ENCODE assay signal across 20 mouse cellular contexts in genomic region chr6:95700981-95701610, GRCm38 (mm10). TPM values are rescaled to one million over a fixed set of nuclear protein-coding genes. Genes with fewer than 3 reads are reported as not detected.
DNase-seq lines count a peak whose midpoint lies in the region; ATAC-seq and TF ChIP-seq lines count a peak whose summit lies in the region.
"Had no signal": no experiment of that assay in that cellular context is flagged by ENCODE, and none has a peak within 500 bp of the region (broad histone marks: within the 10 kb centered on the region; RNA-seq: fewer than 3 reads in every experiment).

No protein-coding gene starts in this region.

- DNase-seq in hindbrain, postnatal 0 days (ENCODE audit: low spot score) = no peak
- DNase-seq in hindbrain, embryonic 11.5 days (ENCODE audit: low spot score) = no peak
- DNase-seq in liver, postnatal 0 days = no peak
- DNase-seq in liver = no peak
- DNase-seq in A20 (ENCODE audit: low read depth, low spot score) = peak; percentile 25
- no peak for DNase-seq in thymus, postnatal 0 days (ENCODE audit: low spot score)
- DNase-seq: adrenal gland, postnatal 14 days; cerebellum, adult 11 months; cerebellum, postnatal 10 days; kidney, adult 9 months; lung, adult 2 months; right cerebral cortex, postnatal 25 days had no signal

- no peak for ATAC-seq in hindbrain, postnatal 0 days
- ATAC-seq in hindbrain, embryonic 11.5 days (ENCODE audit: low FRiP score) = no peak
- ATAC-seq in liver, postnatal 0 days = no peak
- ATAC-seq in granulocyte monocyte progenitor cell, adult 5-6 weeks (replicated peaks; ENCODE audit: poor library complexity, severe bottlenecking) = peak; percentile 51; the same call in 1 of the 2 replicates
- ATAC-seq: CD4-positive, CD25-positive, alpha-beta regulatory T cell, adult 4 months; forebrain, embryonic 16.5 days; midbrain, embryonic 15.5 days had no signal

- no peak overlapping the region for H3K4me2 ChIP-seq in hindbrain, postnatal 0 days (ENCODE audit: low read depth, low read length)
- H3K4me2 ChIP-seq in hindbrain, embryonic 11.5 days (replicated peaks; ENCODE audit: low read depth, low read length) = no peak overlapping the region
- H3K4me2 ChIP-seq in liver, postnatal 0 days (ENCODE audit: low read depth, low read length) = no peak overlapping the region
- H3K4me2 ChIP-seq: heart, embryonic 15.5 days; limb, embryonic 15.5 days; midbrain, embryonic 15.5 days had no signal

- no peak for TF ChIP-seq EP300 in liver, postnatal 0 days (IDR thresholded peaks at IDR 0.05; ENCODE audit: low read depth)

- WGBS in hindbrain, postnatal 0 days = 60% methylated on average over 2 of the region's 2 CpGs
- WGBS in hindbrain, embryonic 11.5 days = 75% methylated on average over 2 of the region's 2 CpGs
- 77% methylated on average over 2 of the region's 2 CpGs for WGBS in liver, postnatal 0 days (ENCODE audit: insufficient replicate concordance)

- H3K27ac ChIP-seq in hindbrain, postnatal 0 days = no peak overlapping the region
- no peak overlapping the region for H3K27ac ChIP-seq in hindbrain, embryonic 11.5 days (ENCODE audit: low read depth, low read length)
- H3K27ac ChIP-seq in liver, postnatal 0 days (ENCODE audit: low read depth) = peak overlapping the region; percentile 60; the same call in 1 of the 2 replicates
- H3K27ac ChIP-seq: heart, embryonic 15.5 days; hindbrain, embryonic 10.5 days; limb, embryonic 15.5 days; midbrain, embryonic 15.5 days had no signal

- H3K4me3 ChIP-seq in hindbrain, postnatal 0 days (ENCODE audit: low read length) = no peak overlapping the region
- H3K4me3 ChIP-seq in hindbrain, embryonic 11.5 days (ENCODE audit: low read depth, low read length) = no peak overlapping the region
- no peak overlapping the region for H3K4me3 ChIP-seq in liver, postnatal 0 days (ENCODE audit: low read depth, low read length)
- H3K4me3 ChIP-seq: heart, embryonic 15.5 days; hindbrain, embryonic 10.5 days; limb, embryonic 15.5 days; midbrain, embryonic 15.5 days had no signal

- H3K4me1 ChIP-seq in hindbrain, postnatal 0 days (ENCODE audit: insufficient read depth, low read length) = no peaks in the 10 kb centered on the region
- H3K4me1 ChIP-seq in hindbrain, embryonic 11.5 days (replicated peaks; ENCODE audit: control insufficient read depth, insufficient read depth, low read length) = no peaks in the 10 kb centered on the region
- peaks cover 8% of the 10 kb centered on the region for H3K4me1 ChIP-seq in liver, postnatal 0 days (ENCODE audit: insufficient read depth)

- no peaks in the 10 kb centered on the region for H3K9me3 ChIP-seq in hindbrain, postnatal 0 days (ENCODE audit: low read length)
- no peaks in the 10 kb centered on the region for H3K9me3 ChIP-seq in hindbrain, embryonic 11.5 days (ENCODE audit: control insufficient read depth, low read length)
- no peaks in the 10 kb centered on the region for H3K9me3 ChIP-seq in liver, postnatal 0 days (ENCODE audit: low read length)
- H3K9me3 ChIP-seq: G1E; heart, embryonic 15.5 days; hindbrain, embryonic 10.5 days; limb, embryonic 15.5 days; midbrain, embryonic 15.5 days had no signal

- no peak overlapping the region for H3K9ac ChIP-seq in hindbrain, postnatal 0 days (replicated peaks; ENCODE audit: low read length)
- no peak overlapping the region for H3K9ac ChIP-seq in hindbrain, embryonic 11.5 days (ENCODE audit: low read depth, low read length)
- no peak overlapping the region for H3K9ac ChIP-seq in liver, postnatal 0 days (replicated peaks)
- H3K9ac ChIP-seq: heart, embryonic 15.5 days; limb, embryonic 15.5 days; midbrain, embryonic 15.5 days had no signal

- no peaks in the 10 kb centered on the region for H3K36me3 ChIP-seq in hindbrain, postnatal 0 days (ENCODE audit: insufficient read depth, low read length)
- no peaks in the 10 kb centered on the region for H3K36me3 ChIP-seq in hindbrain, embryonic 11.5 days (ENCODE audit: control insufficient read depth, insufficient read depth, low read length)
- no peaks in the 10 kb centered on the region for H3K36me3 ChIP-seq in liver, postnatal 0 days (replicated peaks; ENCODE audit: insufficient read depth, low read length)
- H3K36me3 ChIP-seq: heart, embryonic 15.5 days; hindbrain, embryonic 10.5 days; limb, embryonic 15.5 days; midbrain, embryonic 15.5 days had no signal

- H3K27me3 ChIP-seq in hindbrain, postnatal 0 days (ENCODE audit: insufficient read depth, low read length) = no peaks in the 10 kb centered on the region
- H3K27me3 ChIP-seq in hindbrain, embryonic 11.5 days (ENCODE audit: control insufficient read depth, insufficient read depth, low read length) = no peaks in the 10 kb centered on the region
- H3K27me3 ChIP-seq in liver, postnatal 0 days (ENCODE audit: insufficient read depth, low read length) = no peaks in the 10 kb centered on the region
- H3K27me3 ChIP-seq: heart, embryonic 15.5 days; limb, embryonic 15.5 days; midbrain, embryonic 15.5 days had no signal

- TF ChIP-seq CTCF in hindbrain, postnatal 0 days (IDR thresholded peaks at IDR 0.05; ENCODE audit: low read depth) = peak; percentile 47
- TF ChIP-seq CTCF in liver, postnatal 0 days (IDR thresholded peaks at IDR 0.05; ENCODE audit: low read depth) = peak; percentile 19; the same call in 1 of the 2 replicates

RNA-seq across cellular contexts. Expression of gene Suclg2, which starts 17.5 kb away (rescaled TPM):
- total RNA-seq in hindbrain, postnatal 0 days (2014; rRNA removed) = 13.7 and 13.9 TPM in 2 replicates
- 22.6 and 24.6 TPM in 2 replicates for polyA plus RNA-seq in hindbrain, postnatal 0 days (2015; fragmentation: Nextera tagmentation; extraction: Ambion mirVana)
- polyA plus RNA-seq in hindbrain, embryonic 11.5 days (2014; fragmentation: Nextera tagmentation; extraction: Ambion mirVana) = 38.1 and 43.2 TPM in 2 replicates
- polyA plus RNA-seq in liver, postnatal 0 days (2015; fragmentation: Nextera tagmentation; extraction: Ambion mirVana) = 70.9 and 73.1 TPM in 2 replicates
- 48.5 and 49.7 TPM in 2 replicates for total RNA-seq in granulocyte monocyte progenitor cell, adult 5-6 weeks (2014; fragmentation: Nextera tagmentation)
- total RNA-seq in granulocyte monocyte progenitor cell, adult 5-6 weeks (2017) = 70.8 and 111 TPM in 2 replicates
- 36.6 and 38.4 TPM in 2 replicates for polyA plus RNA-seq in thymus, postnatal 0 days (2015; fragmentation: Nextera tagmentation; extraction: Ambion mirVana)
